Mouse (Mus musculus): ENCODE data around the gene Abhd2.
"Not testable (repeated sequence)": the region's sequence is repeated elsewhere in the genome, so short reads cannot be mapped to it uniquely, and the experiment has no call there.

DNA sequence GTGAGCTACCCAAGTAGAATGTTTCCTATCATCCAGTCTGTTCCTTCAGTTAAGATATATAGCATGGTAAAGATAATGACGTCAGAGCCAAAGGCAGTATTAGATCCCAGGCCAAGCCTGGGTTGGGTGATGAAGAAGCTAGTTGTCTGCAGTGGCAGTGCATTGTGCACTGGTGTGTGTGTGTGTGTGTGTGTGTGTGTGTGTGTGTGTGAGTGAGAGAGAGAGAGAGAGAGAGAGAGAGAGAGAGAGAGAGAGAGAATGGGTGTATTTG, 10.6 kb downstream of the Abhd2 start:
- TF ChIP-seq CTCF (IDR thresholded peaks at IDR 0.05; ENCODE audit: extremely low read depth, insufficient read depth, insufficient read length, insufficient replicate concordance); POLR2A (IDR thresholded peaks at IDR 0.05; ENCODE audit: low read depth, low read length): not testable (repeated sequence)

All from spleen, adult 2 months (tissue).